Mouse (Mus musculus): ENCODE measurements around the gene Slc50a1. TPM values are rescaled to one million over a fixed set of nuclear protein-coding genes. Genes with fewer than 3 reads are reported as not detected.

The Slc50a1 gene
- total and polyA plus RNA-seq, 3 experiments = 22.5 to 45.9 TPM; not detected in 1

DNA sequence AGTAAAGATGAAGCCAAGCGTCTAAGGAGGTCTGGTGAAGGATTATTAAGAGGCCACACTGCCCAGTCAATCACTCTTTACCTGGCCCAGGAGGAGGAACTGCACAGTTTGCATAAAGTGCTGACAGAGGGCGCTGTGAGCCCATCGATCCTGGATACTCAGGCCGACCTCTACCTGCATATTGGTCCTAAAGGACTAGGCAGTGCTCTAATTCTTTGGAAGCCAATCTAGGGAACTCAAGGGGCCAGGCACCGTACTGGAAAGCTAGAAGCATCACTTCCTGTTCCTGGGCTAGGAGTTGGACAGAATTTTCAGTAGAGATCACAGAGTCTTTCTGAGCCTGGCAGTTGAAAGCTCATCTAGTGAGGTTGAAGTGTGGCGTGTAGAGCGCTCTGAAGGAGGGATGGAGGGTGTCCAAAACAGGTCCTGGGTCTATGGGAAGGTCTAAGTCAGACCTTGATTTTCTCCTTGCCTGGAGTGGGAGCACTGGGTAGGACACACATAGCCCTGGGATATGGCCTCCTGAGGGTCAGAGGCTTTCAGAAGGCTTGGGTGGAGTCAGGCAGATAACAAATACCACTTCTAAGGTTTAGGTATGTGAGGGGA lies 19.8 kb downstream of the Slc50a1 start:
- Histone ChIP-seq H3K27me3 (ENCODE audit: control insufficient read depth in 1 of 2, insufficient read depth in 2 of 2, low read length in 2 of 2) (peaks cover 0 to 4% of the 10 kb centered on the region in 2 experiments; a peak in 3 of 4 replicates), H3K4me3 (ENCODE audit: control insufficient read depth in 1 of 2, insufficient read depth in 1 of 2, low read depth in 2 of 2, low read length in 2 of 2) (no peak overlapping the region), H3K9me3 (replicated peaks; ENCODE audit: insufficient read depth, low read length) (no peaks in the 10 kb centered on the region), H3K36me3 (ENCODE audit: control insufficient read depth in 1 of 2, insufficient read depth in 2 of 2, low read length in 2 of 2) (peaks cover 7 to 31% of the 10 kb centered on the region in 2 experiments; a peak in 3 of 4 replicates), H3K4me1 (ENCODE audit: control insufficient read depth in 1 of 2, insufficient read depth in 2 of 2, low read length in 2 of 2) (peaks cover 15 to 34% of the 10 kb centered on the region in 2 experiments; a peak in 3 of 4 replicates), H3K79me2 (ENCODE audit: control insufficient read depth, insufficient read depth, low read length, poor library complexity) (peaks cover 13% of the 10 kb centered on the region), H3K27ac (ENCODE audit: control insufficient read depth, low read depth, low read length) (peak overlapping the region; percentile 11; the same call in 1 of the 2 replicates), H3K9ac (ENCODE audit: control insufficient read depth, low read depth, low read length, poor library complexity, severe bottlenecking) (peak overlapping the region; percentile 15)
- TF ChIP-seq ZC3H11A (IDR thresholded peaks at IDR 0.05; ENCODE audit: low read depth, low read length) (peak; percentile 44; the same call in 1 of the 2 replicates), POLR2A (IDR thresholded peaks at IDR 0.05; ENCODE audit: control insufficient read depth in 1 of 2, insufficient read depth in 1 of 2, low read depth in 1 of 2, low read length in 2 of 2, poor library complexity in 1 of 2) (peak; percentile 39 to 50; a peak in 2 of 4 replicates), MXI1 (IDR thresholded peaks at IDR 0.05; ENCODE audit: low read depth, low read length) (no peak), ZMIZ1 (IDR thresholded peaks at IDR 0.05; ENCODE audit: low read depth, low read length) (0 out of 2 replicates have a peak, but pooled peaks have one; percentile 15), RAD21 (IDR thresholded peaks at IDR 0.05; ENCODE audit: low read depth, low read length) (peak; percentile 70), MYC (IDR thresholded peaks at IDR 0.05; ENCODE audit: low read depth, low read length) (no peak), SMC3 (IDR thresholded peaks at IDR 0.05; ENCODE audit: low read depth, low read length) (peak; percentile 46), CTCF (IDR thresholded peaks at IDR 0.05 in 2 of 3, conservative IDR thresholded peaks at IDR 0.05 in 1 of 3; ENCODE audit: control insufficient read depth in 1 of 3, insufficient read depth in 1 of 3, low read depth in 2 of 3, low read length in 3 of 3, poor library complexity in 1 of 3, severe bottlenecking in 1 of 3) (peak; percentile 71 to 85 (median 85)), POLR2AphosphoS2 (IDR thresholded peaks at IDR 0.05; ENCODE audit: low read length) (peak; percentile 100), MAZ (IDR thresholded peaks at IDR 0.05; ENCODE audit: low read depth, low read length) (no peak), ZNF384 (IDR thresholded peaks at IDR 0.05; ENCODE audit: low read depth, low read length) (no peak)
- DNase-seq (ENCODE audit: low read depth, low spot score) = peak; percentile 76

DNA sequence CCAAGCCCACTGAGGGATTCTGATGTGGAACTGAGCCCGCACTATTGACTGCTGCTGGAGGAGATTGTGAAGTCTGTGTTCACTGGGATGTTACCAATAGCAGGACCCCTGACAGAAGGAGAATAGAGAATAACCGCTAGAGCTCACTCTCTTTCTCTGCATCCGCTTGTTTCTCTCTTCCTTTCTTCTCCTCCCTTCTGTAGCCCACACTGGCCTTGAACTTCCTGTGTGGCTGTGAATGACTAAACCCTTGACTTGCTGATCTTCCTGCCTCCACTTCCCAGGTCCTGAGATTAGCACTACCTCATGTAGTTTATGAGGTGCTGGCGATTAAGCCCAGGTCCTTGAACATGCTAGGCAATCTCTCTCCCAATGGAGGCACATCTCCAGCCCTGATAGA lies 22.9 kb downstream of the Slc50a1 start:
- Histone ChIP-seq H3K4me3 (ENCODE audit: control insufficient read depth in 1 of 2, insufficient read depth in 1 of 2, low read depth in 2 of 2, low read length in 2 of 2) (peak overlapping the region; percentile 72 to 84), H3K9ac (ENCODE audit: control insufficient read depth, low read depth, low read length, poor library complexity, severe bottlenecking) (peak overlapping the region; percentile 99), H3K27ac (ENCODE audit: control insufficient read depth, low read depth, low read length) (peak overlapping the region; percentile 98), H3K79me2 (ENCODE audit: control insufficient read depth, insufficient read depth, low read length, poor library complexity) (peaks cover 17% of the 10 kb centered on the region), H3K27me3 (ENCODE audit: control insufficient read depth in 1 of 2, insufficient read depth in 2 of 2, low read length in 2 of 2) (no peaks in the 10 kb centered on the region; a peak in 1 of 4 replicates), H3K4me1 (ENCODE audit: control insufficient read depth in 1 of 2, insufficient read depth in 2 of 2, low read length in 2 of 2) (peaks cover 17 to 28% of the 10 kb centered on the region in 2 experiments; a peak in 3 of 4 replicates), H3K36me3 (ENCODE audit: control insufficient read depth in 1 of 2, insufficient read depth in 2 of 2, low read length in 2 of 2) (peaks cover 7 to 25% of the 10 kb centered on the region in 2 experiments; a peak in 3 of 4 replicates), H3K9me3 (replicated peaks; ENCODE audit: insufficient read depth, low read length) (no peaks in the 10 kb centered on the region)
- no peak for TF ChIP-seq ETS1 (IDR thresholded peaks at IDR 0.05; ENCODE audit: low read depth, low read length)
- peak in 1 of 2 experiments; percentile 16; a peak in 1 of 4 replicates for TF ChIP-seq POLR2A (IDR thresholded peaks at IDR 0.05; ENCODE audit: control insufficient read depth in 1 of 2, insufficient read depth in 1 of 2, low read depth in 1 of 2, low read length in 2 of 2, poor library complexity in 1 of 2)
- TF ChIP-seq HCFC1 (IDR thresholded peaks at IDR 0.05; ENCODE audit: low read depth, low read length) = no peak
- no peak for TF ChIP-seq E2F4 (IDR thresholded peaks at IDR 0.05; ENCODE audit: borderline replicate concordance, low read depth, low read length)
- no peak for TF ChIP-seq CHD1 (IDR thresholded peaks at IDR 0.05; ENCODE audit: low read depth, low read length)
- peak; percentile 39 for DNase-seq (ENCODE audit: low read depth, low spot score)

All from MEL (cell line).